Mouse (Mus musculus) G1E (cell line): Measurements from ENCODE around the gene Armc3.

Source experiments
- CTCF ChIP-seq: IDR thresholded peaks from 2 replicates; pipeline ENCODE4 v1.5.1; 2012; ENCODE audit warnings: low read depth, low read length, inconsistent platforms, mixed read lengths
- GATA1 ChIP-seq: IDR thresholded peaks from 2 replicates; pipeline ENCODE4 v1.6.1; 2012; ENCODE audit warnings: borderline replicate concordance, low read length, inconsistent platforms, mixed read lengths
- GATA2 ChIP-seq: IDR thresholded peaks from 2 replicates; pipeline ENCODE4 v1.6.1; 2012; ENCODE audit warnings: low read depth, low read length, inconsistent platforms, borderline replicate concordance
- POLR2AphosphoS5 ChIP-seq: IDR thresholded peaks from 2 replicates; pipeline ENCODE4 v1.6.1; 2012; ENCODE audit warnings: low read depth, low read length, inconsistent platforms; ENCODE audit not compliant: insufficient replicate concordance
- TAL1 ChIP-seq: conservative IDR thresholded peaks from 2 replicates; pipeline ENCODE4 v1.6.1; 2012; ENCODE audit warnings: low read depth, low read length, inconsistent platforms, mixed read lengths

- TF ChIP-seq GATA2: no peak
- TF ChIP-seq CTCF: no peak
- no peak for TF ChIP-seq GATA1
- TF ChIP-seq POLR2AphosphoS5: no peak
- no peak for TF ChIP-seq TAL1
Observed at GRCm38 (mm10) chr2:19301251-19301650, 102.1 kb downstream of the Armc3 start.
